Mouse (Mus musculus): ENCODE data around the gene Upk3bl. TPM values are rescaled to one million over a fixed set of nuclear protein-coding genes. Genes with fewer than 3 reads are reported as not detected.
"Not testable (repeated sequence)": the region's sequence is repeated elsewhere in the genome, so short reads cannot be mapped to it uniquely, and the experiment has no call there.

The Upk3bl gene
- polyA plus RNA-seq, 1 experiment from 2014 or later, result 0.72 TPM

DNA sequence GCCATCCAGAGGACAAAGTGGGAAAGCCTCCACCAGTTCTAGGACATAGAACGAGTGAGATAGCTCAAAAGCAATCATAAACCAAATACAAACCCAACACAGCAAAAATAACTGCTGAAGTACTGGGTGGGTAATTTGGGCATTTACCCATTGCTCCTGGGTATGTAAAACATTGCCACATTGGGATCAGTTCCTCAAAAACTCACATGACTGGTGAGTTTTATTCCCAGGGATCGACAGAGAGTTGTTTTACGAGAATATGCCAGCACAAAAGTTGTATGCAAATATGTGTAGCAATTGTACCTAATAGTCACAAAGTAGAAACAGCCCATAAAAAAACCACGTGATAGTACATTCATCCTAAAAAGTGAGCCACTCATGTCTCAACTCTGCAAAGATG is 19.4 kb upstream of the Upk3bl start:
- peaks cover 2% of the 10 kb centered on the region; the same call in 1 of the 2 replicates for H3K4me1 ChIP-seq
- H3K36me3 ChIP-seq, result peaks cover 31% of the 10 kb centered on the region
- WGBS, result 84% methylated on average over 4 of the region's 4 CpGs
- H3K9me3 ChIP-seq (replicated peaks), result no peaks in the 10 kb centered on the region
- DNase-seq (ENCODE audit: low spot score), result no peak
- no peak overlapping the region for H3K27ac ChIP-seq (replicated peaks)
- H3K27me3 ChIP-seq (ENCODE audit: low read depth, poor library complexity, severe bottlenecking), result no peaks in the 10 kb centered on the region
- H3K4me3 ChIP-seq, result no peak overlapping the region

GRCm38 (mm10) chr5:136035285-136035684 is 19.0 kb upstream of the Upk3bl start:
- Histone ChIP-seq H3K9me3 (replicated peaks) (no peaks in the 10 kb centered on the region), H3K4me1 (peaks cover 5% of the 10 kb centered on the region), H3K36me3 (peaks cover 27% of the 10 kb centered on the region), H3K4me3 (no peak overlapping the region), H3K27me3 (ENCODE audit: low read depth, poor library complexity, severe bottlenecking) (no peaks in the 10 kb centered on the region), H3K27ac (replicated peaks) (no peak overlapping the region)
- 83% methylated on average over 1 of the region's 1 CpGs for WGBS
- no peak for DNase-seq (ENCODE audit: low spot score)

DNA sequence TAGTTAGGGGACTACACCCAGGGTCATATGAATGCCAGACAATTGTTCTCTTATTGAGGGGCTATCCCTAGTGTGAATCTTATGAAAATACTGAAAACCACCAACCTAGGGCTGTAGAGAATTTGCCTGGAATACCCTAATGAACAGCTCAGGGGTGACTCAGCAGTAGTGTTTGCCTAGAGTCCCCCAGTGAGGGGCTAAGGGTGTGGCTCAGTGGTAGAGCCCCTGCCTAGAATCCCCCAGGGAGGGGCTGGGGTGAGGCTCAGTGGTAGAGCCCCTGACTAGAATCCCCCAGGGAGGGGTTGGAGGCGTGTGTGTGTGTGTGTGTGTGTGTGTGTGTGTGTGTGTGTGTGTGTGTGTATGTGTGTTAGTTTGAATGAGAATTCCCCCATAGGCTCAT is 17.6 kb upstream of the Upk3bl start:
- DNase-seq (ENCODE audit: low spot score), result no peak
- Histone ChIP-seq H3K4me3 (no peak overlapping the region), H3K27ac (replicated peaks) (no peak overlapping the region), H3K4me1 (peaks cover 5% of the 10 kb centered on the region), H3K36me3 (peaks cover 13% of the 10 kb centered on the region), H3K27me3 (ENCODE audit: low read depth, poor library complexity, severe bottlenecking) (no peaks in the 10 kb centered on the region), H3K9me3 (replicated peaks) (no peaks in the 10 kb centered on the region)
- 100% methylated on average over 1 of the region's 1 CpGs for WGBS

- 80% methylated on average over 17 of the region's 17 CpGs for WGBS
- peaks cover 5% of the 10 kb centered on the region for H3K4me1 ChIP-seq
- H3K4me3 ChIP-seq, result no peak within 1 kb of the TSS
- no peak for DNase-seq (ENCODE audit: low spot score)
- H3K9me3 ChIP-seq (replicated peaks), result no peaks in the 10 kb centered on the region
- no peak within 1 kb of the TSS for H3K27ac ChIP-seq (replicated peaks)
- no peaks in the 10 kb centered on the region for H3K27me3 ChIP-seq (ENCODE audit: low read depth, poor library complexity, severe bottlenecking)
- no peaks in the 10 kb centered on the region for H3K36me3 ChIP-seq
Measured at GRCm38 (mm10) chr5:136038258-136039214, 15.8 kb upstream of the Upk3bl start, which contains the start of gene Upk3b. Gene Upk3b, plus strand, starts transcription at chr5:136038496.

- H3K27ac ChIP-seq (replicated peaks), result no peak overlapping the region
Measured at GRCm38 (mm10) chr5:136040210-136040609, 14.1 kb upstream of the Upk3bl start.

DNA sequence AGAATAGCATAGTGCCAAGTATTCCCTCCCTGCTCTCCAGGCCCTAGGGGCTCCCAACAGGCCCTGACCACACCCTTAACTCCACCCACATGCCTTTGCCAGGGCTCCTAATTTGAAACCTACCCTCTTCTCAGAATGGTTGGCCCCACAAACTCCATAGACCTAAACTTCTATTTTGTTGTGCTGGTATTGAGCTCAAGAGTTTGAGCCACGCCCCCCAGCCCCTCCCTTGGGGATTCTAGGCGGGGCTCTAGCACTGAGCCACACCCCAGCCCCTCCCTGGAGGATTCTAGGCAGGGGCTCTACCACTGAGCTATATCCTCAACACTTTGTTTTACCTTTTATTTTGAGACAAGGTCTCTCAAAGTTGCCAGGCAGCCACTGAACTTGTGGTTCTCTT is 13.0 kb upstream of the Upk3bl start:
- Histone ChIP-seq H3K4me3 (no peak overlapping the region), H3K36me3 (no peaks in the 10 kb centered on the region), H3K27me3 (ENCODE audit: low read depth, poor library complexity, severe bottlenecking) (no peaks in the 10 kb centered on the region), H3K27ac (replicated peaks) (no peak overlapping the region), H3K4me1 (peaks cover 8% of the 10 kb centered on the region), H3K9me3 (replicated peaks) (no peaks in the 10 kb centered on the region)
- DNase-seq (ENCODE audit: low spot score), result no peak
- WGBS, result 43% methylated on average over 2 of the region's 2 CpGs

More at GRCm38 (mm10) chr5:136040210-136040609, 14.1 kb upstream of the Upk3bl start:
- DNase-seq (ENCODE audit: low spot score), result no peak
- Histone ChIP-seq H3K36me3 (no peaks in the 10 kb centered on the region), H3K4me3 (no peak overlapping the region), H3K4me1 (peaks cover 5% of the 10 kb centered on the region), H3K27me3 (ENCODE audit: low read depth, poor library complexity, severe bottlenecking) (no peaks in the 10 kb centered on the region), H3K9me3 (replicated peaks) (no peaks in the 10 kb centered on the region)
- 45% methylated on average over 5 of the region's 5 CpGs for WGBS

DNA sequence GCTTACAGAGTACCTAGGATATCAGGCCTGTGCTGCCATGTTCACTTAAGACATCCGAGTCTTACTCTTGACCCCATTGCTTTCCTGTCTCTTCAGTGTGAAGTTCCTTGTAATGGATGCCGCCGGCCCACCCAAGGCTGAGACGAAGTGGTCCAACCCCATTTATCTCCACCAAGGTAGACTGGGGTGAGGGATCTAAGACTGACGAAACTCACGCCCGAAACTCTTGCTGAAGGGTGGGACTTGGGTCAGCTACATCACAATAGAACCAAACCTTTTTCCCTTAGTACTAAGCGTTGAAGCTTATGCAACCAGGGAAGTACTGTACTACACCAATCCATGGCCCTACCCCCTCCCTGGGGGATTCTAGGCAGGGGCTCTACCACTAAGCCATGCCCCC is 12.6 kb upstream of the Upk3bl start:
- no peaks in the 10 kb centered on the region for H3K36me3 ChIP-seq
- H3K4me1 ChIP-seq, result peaks cover 8% of the 10 kb centered on the region
- H3K9me3 ChIP-seq (replicated peaks), result no peaks in the 10 kb centered on the region
- no peak overlapping the region for H3K4me3 ChIP-seq
- WGBS, result 94% methylated on average over 8 of the region's 8 CpGs
- H3K27me3 ChIP-seq (ENCODE audit: low read depth, poor library complexity, severe bottlenecking), result no peaks in the 10 kb centered on the region
- no peak overlapping the region for H3K27ac ChIP-seq (replicated peaks)
- DNase-seq (ENCODE audit: low spot score), result no peak

GRCm38 (mm10) chr5:136044865-136045264 is 9.4 kb upstream of the Upk3bl start:
- Histone ChIP-seq H3K27me3 (ENCODE audit: low read depth, poor library complexity, severe bottlenecking) (no peaks in the 10 kb centered on the region), H3K36me3 (no peaks in the 10 kb centered on the region), H3K27ac (replicated peaks) (no peak overlapping the region), H3K4me3 (no peak overlapping the region), H3K4me1 (peaks cover 6% of the 10 kb centered on the region), H3K9me3 (replicated peaks) (no peaks in the 10 kb centered on the region)
- DNase-seq (ENCODE audit: low spot score), result no peak
- WGBS, result 72% methylated on average over 13 of the region's 13 CpGs

DNA sequence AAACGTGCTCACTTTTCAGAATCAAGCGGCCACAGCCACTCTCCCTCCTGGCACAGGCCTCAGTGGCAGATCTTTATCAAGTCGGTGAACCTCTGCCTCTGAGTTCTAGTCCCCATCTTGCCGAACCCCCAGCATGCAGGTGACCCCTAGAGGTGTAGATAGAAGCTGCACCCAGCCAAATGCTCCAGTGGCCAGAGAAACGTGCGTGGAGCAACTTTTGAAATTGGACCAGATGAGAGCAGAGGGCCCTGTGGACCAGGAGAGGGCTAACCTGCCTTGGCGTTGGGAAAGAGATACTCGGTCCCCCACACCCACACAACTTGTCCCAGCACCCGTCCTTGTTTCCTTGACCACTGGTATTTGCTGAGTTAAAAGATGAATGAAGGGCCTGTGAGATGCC is 8.9 kb upstream of the Upk3bl start:
- Histone ChIP-seq H3K27ac (replicated peaks) (no peak overlapping the region), H3K4me3 (no peak overlapping the region), H3K9me3 (replicated peaks) (no peaks in the 10 kb centered on the region), H3K27me3 (ENCODE audit: low read depth, poor library complexity, severe bottlenecking) (no peaks in the 10 kb centered on the region), H3K36me3 (no peaks in the 10 kb centered on the region), H3K4me1 (peaks cover 3% of the 10 kb centered on the region)
- WGBS, result 45% methylated on average over 9 of the region's 9 CpGs
- peak; percentile 31 for DNase-seq (ENCODE audit: low spot score)

GRCm38 (mm10) chr5:136045987-136046386 is 8.3 kb upstream of the Upk3bl start:
- Histone ChIP-seq H3K9me3 (replicated peaks) (no peaks in the 10 kb centered on the region), H3K36me3 (no peaks in the 10 kb centered on the region), H3K4me1 (peaks cover 5% of the 10 kb centered on the region), H3K27ac (replicated peaks) (peak overlapping the region; percentile 63; the same call in 1 of the 2 replicates), H3K27me3 (ENCODE audit: low read depth, poor library complexity, severe bottlenecking) (no peaks in the 10 kb centered on the region), H3K4me3 (no peak overlapping the region)
- WGBS, result 6% methylated on average over 10 of the region's 10 CpGs
- peak; percentile 88 for DNase-seq (ENCODE audit: low spot score)

DNA sequence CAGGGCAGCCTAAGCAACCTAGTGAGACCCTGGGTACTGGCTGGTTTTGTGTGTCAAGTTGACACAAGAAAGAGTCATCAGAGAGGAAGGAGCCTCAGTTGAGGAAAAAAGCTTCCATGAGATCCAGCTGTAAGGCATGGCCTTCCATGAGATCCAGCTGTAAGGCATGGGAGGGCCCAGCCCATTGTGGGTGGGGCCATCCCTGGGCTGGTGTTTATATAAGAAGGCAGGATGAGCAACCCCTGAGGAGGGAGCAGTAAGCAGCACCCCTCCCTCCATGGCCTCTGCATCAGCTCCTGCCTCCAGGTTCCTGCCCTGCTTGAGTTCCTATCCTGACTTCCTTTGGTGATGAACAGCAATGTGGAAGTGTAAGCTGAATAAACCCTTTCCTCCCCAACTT is 5.8 kb upstream of the Upk3bl start:
- H3K27ac ChIP-seq (replicated peaks); H3K36me3 ChIP-seq; H3K9me3 ChIP-seq (replicated peaks); DNase-seq (ENCODE audit: low spot score); H3K27me3 ChIP-seq (ENCODE audit: low read depth, poor library complexity, severe bottlenecking); H3K4me3 ChIP-seq: not testable (repeated sequence)
- peaks cover 19% of the 10 kb centered on the region for H3K4me1 ChIP-seq

GRCm38 (mm10) chr5:136049926-136050325 is 4.4 kb upstream of the Upk3bl start:
- Histone ChIP-seq H3K27ac (replicated peaks) (no peak overlapping the region; the same call in 1 of the 2 replicates), H3K4me3 (no peak overlapping the region), H3K9me3 (replicated peaks) (no peaks in the 10 kb centered on the region), H3K36me3 (no peaks in the 10 kb centered on the region), H3K4me1 (peaks cover 19% of the 10 kb centered on the region), H3K27me3 (ENCODE audit: low read depth, poor library complexity, severe bottlenecking) (no peaks in the 10 kb centered on the region)
- 84% methylated on average over 6 of the region's 6 CpGs for WGBS
- DNase-seq (ENCODE audit: low spot score), result no peak

All from midbrain, embryonic 10.5 days (tissue).